Mouse (Mus musculus) bone marrow macrophage, adult 2 months (primary cell): ENCODE data around the gene Trem2.

Experiments
- CTCF ChIP-seq: IDR thresholded peaks from 2 replicates; pipeline ENCODE4 v1.5.1; 2012; ENCODE audit warnings: low read depth, mild to moderate bottlenecking, low read length, moderate library complexity
- POLR2A ChIP-seq: IDR thresholded peaks from 2 replicates; pipeline ENCODE4 v1.6.1; 2012; ENCODE audit warnings: mild to moderate bottlenecking, low read depth, low read length, borderline replicate concordance

DNA sequence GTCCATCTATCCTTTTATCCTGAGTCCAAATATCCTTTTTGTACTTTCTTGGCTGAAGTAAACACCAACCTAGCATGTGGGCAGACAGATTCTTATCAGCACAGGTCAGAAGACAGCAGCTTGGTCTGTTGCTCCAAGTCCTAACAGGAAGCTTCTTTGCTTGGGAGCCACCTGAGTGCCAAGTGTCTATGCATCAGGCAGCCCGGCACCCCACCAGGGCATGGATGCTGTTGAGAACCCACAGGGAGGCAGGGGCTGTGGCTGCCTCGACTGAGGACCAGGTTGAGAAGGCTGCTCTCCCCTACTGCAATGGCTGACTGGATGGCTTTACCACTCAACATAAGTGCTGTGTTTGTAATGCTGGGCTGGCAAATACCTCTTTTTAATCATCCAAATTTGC, 42.5 kb downstream of the Trem2 start:
- no peak for TF ChIP-seq CTCF
- no peak for TF ChIP-seq POLR2A
